Mouse (Mus musculus) left cerebral cortex, postnatal 36 days (tissue): ENCODE measurements at regions not wholly inside any gene's neighbourhood (a gene's known extent, or its start where the extent isn't known, plus 50 kb on each side); places are given as distances from the start of the nearest gene placed in this dataset.

Experiments
- DNase-seq, 2 experiments: peaks; one replicate each; pipeline ENCODE4 v3.0.0; 2021 to 2022; ENCODE audit warnings: low spot score in 2 of 2, mixed read lengths in 1 of 2
- intact Hi-C: fragments of 180-260 bp; cut with DNase I; formaldehyde crosslinking; loops from one replicate; pipeline ENCODE4 v1.15.1; 2025

DNA sequence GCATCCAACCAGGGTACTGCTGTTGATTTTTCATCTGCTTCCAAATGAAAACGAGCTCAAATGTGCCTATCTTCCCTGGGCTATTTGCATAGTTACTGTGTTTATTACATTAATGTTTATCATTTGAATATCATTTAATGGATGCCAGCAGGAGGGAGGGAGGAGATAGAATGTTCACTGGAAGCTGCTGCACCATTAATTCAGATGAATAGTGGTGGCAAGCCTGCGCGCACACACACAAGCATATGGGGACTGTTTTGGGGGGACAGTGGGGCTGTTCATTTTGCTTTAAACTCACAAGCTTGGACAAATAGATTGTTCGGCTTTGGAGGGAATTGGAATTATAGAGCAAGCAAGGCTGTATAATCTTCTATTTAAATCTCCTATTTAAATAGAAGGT lies 74.3 kb upstream of the Samsn1 start:
- intact Hi-C loops, result no loop called here
- no peak for DNase-seq

DNA sequence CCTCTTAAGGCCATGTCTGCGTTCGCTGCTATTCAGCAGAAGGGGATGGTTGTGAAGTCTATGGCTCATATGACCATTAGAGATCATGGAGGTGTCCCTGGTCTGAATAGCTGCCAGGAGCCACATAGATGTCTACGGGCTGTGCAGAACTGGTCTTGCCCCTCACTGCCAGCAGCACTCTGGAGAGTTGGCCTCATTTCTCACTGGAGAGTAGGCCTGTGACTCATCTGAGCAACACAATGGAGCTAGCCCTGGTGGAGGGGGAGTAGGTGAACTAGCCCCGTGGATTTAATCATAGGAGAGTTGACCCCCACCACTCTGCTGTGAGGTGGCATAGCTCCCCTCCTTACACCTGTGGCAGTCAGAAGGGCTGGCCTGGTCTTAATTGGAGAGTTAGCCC lies 63.3 kb upstream of the Samsn1 start:
- no peak for DNase-seq
- intact Hi-C loops, result no loop called here

DNA sequence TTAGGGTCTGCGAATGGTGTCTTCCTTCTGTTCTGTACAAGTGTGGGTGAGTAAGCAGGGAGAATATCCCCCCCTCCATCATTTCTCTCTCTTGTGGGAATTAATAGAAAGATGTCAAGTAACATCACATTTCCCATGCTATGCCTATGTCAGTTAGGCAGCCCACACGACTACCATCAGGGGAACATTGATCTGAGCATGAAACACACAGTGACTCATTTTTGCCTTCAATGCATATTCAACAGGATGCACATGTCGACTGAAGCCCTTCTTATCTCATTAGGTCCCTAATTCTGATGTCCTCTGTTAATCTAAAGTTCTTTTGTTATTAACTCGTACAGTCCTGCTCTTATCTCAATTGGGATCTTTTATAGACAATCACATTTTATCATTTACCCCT lies 60.4 kb upstream of the Samsn1 start:
- no peak for DNase-seq

DNA sequence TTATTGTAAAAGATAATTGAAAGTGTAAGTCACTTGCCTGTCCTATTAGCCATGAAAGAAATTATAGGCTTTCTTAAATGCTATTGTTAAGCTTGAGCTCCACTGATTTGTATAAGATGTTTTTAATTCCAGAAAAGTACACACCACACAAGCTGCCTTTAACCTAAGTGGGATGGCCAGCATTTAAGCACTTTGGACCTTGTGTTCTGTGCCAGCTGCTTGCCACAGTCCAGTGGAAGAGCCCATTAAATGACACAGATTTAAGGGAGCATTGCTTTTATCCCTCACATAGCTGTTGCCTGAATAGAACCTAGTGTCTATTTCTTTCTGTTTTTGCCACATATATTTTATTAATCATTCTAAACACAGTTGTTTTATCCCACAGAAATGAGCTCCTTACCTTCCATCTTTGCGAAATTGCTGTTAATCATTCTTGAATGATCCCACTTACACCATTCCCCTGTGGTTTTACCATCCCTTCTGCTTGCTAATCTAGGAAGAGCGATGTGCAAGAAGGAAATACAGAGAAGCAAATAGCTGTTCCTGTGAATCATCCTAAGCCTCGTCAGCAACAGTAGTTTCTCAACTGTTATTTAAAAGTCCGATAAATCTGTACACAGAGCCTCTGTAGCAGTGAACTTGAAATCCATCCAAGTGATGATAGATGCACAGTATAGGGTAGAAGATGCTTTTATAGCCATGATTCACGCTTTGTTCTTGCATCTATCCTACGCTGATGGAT lies 57.9 kb upstream of the Samsn1 start:
- DNase-seq, result no peak
- intact Hi-C loops, result no loop called here

More for the DNA sequence above, 60.4 kb upstream of the Samsn1 start:
- intact Hi-C loops, result no loop called here

DNA sequence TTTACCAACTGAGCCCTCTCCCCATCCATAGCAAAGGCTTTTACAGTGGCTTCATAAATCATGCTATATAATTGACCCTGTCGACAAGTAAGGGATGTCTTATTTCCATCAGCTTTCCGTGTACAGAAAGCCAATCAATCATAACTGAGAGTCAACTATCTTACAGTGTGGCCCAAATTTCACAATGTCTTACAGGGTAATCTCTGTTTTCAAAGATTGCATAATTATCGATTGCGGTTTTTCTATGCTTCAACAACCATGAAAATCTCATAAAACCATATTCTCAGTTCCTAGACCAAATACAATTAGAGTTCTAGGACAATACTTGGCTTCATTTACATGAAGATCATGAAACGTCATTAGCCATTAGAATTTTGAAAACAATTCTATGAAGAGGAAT lies 56.1 kb upstream of the Samsn1 start:
- no peak for DNase-seq
- intact Hi-C loops, result no loop called here

DNA sequence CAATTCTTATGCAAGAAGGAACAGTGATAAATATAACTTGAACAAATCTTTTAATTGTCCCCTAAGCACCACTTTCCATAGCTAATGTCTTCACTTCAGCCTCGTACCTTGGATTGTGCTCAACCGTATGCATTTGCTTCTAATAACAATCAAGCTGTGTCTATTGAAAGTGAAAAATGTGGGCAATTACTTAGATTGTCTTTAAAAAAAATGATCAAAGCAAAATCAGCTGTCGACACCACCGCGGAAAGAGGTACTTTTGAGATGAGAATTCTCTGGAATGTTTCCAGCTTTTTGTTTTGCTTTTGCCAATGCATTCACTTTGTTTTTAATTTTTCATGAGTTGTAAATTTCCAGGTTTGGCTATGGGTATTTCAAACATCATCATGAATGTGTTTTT lies 54.1 kb upstream of the Samsn1 start:
- intact Hi-C loops, result no loop called here
- DNase-seq, result no peak
